Mouse (Mus musculus): ENCODE results near the gene Sdr16c6.

Sdr16c6 gene

DNA sequence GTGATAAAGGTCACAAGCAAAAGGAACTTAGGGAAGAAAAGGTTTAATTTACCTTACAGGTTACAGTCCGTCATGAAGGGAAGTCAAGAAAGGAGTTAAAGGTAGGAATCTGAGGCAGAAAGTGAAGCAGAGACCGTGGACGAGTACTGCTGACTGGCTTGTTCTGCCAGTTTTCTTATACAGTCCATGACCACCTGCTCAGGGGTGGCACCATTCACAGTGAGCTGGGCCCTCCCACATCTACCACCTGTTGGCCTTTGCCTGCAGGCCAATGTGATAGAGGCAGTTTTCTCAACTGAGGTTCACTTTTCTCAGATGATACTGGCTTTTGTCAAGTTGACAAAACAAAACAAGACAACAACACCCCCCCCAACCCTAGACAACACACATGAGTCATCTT lies at the start of gene Sdr16c6:
TSS of gene Sdr16c6 (minus strand) at position 151 of the 400 bp plus-strand sequence.
- DNase-seq (ENCODE audit: low spot score in 2 of 2), result no peak

GRCm38 (mm10) chr4:4080180-4080579 lies 2.9 kb upstream of the Sdr16c6 start:
- DNase-seq (ENCODE audit: low spot score in 2 of 2), result no peak

- no peak for DNase-seq (ENCODE audit: low spot score in 2 of 2)
These were observed 1.8 kb upstream of the Sdr16c6 start for GRCm38 (mm10) chr4:4079132-4079531.

DNA sequence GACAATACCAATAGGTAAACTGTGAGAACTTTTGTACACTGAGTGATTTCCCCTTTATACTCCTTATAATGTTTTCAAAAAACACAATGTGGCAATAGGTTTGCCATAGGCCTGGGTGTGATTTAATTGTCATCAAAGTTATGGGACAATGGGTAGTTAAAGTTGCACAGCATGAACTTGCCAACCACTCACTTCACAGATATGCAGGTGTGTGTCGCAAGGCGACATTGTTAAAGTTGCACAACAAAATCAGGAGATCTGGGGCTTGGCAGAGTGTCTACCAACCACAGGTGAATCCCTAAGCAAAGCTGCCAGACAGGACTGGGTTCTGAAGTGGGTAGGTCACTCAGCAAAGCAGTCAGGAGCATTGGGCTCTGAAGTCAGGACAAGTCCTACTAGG lies 1.3 kb downstream of the Sdr16c6 start:
- DNase-seq (ENCODE audit: low spot score in 2 of 2), result no peak
